In the genomic region with DNA sequence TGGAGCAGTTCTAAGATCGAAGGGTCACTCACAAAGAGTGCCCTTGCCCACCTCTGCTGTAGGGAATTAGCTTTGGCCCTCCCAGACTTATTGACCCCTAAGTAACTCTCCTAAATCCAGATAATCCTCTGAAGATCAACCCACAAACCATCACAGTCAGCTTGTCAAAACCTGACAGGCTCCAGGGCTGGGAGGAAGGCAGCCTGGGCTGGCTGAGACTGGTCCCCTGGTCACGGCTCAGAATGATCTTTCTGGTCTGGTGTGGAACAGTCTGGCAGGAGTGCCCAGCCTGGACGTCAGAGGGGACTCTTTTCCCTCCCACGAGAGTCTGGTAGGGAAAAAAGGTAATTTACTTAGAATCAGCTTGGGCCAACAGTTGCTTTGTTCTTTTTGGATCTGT, we compare ENCODE assay signal across 16 mouse cellular contexts.
DNase-seq lines count a peak whose midpoint lies in the region; ATAC-seq and TF ChIP-seq lines count a peak whose summit lies in the region.
"Had no signal": no experiment of that assay in that cellular context is flagged by ENCODE, and none has a peak within 500 bp of the region (broad histone marks: within the 10 kb centered on the region; RNA-seq: fewer than 3 reads in every experiment).

No protein-coding gene starts in this region.

- H3K27ac ChIP-seq in forebrain, embryonic 14.5 days (ENCODE audit: low read depth, low read length), result no peak overlapping the region
- no peak overlapping the region for H3K27ac ChIP-seq in forebrain, embryonic 15.5 days (replicated peaks)
- peak overlapping the region; percentile 11; the same call in 1 of the 2 replicates for H3K27ac ChIP-seq in kidney, postnatal 0 days
- peak overlapping the region; percentile 52 for H3K27ac ChIP-seq in embryonic facial prominence, embryonic 12.5 days
- H3K27ac ChIP-seq: liver, embryonic 12.5 days; lung, embryonic 15.5 days; neural tube, embryonic 13.5 days had no signal

- no peaks in the 10 kb centered on the region for H3K36me3 ChIP-seq in forebrain, embryonic 14.5 days (ENCODE audit: control insufficient read depth, insufficient read depth, low read length)
- no peaks in the 10 kb centered on the region for H3K36me3 ChIP-seq in forebrain, embryonic 15.5 days
- no peaks in the 10 kb centered on the region for H3K36me3 ChIP-seq in kidney, postnatal 0 days (ENCODE audit: insufficient read depth, low read length)
- H3K36me3 ChIP-seq in embryonic facial prominence, embryonic 12.5 days, result no peaks in the 10 kb centered on the region
- H3K36me3 ChIP-seq: liver, embryonic 12.5 days; lung, embryonic 15.5 days; neural tube, embryonic 13.5 days had no signal

- H3K27me3 ChIP-seq in forebrain, embryonic 14.5 days (replicated peaks; ENCODE audit: control insufficient read depth, insufficient read depth, low read length), result no peaks in the 10 kb centered on the region
- no peaks in the 10 kb centered on the region for H3K27me3 ChIP-seq in forebrain, embryonic 15.5 days
- no peaks in the 10 kb centered on the region for H3K27me3 ChIP-seq in kidney, postnatal 0 days (ENCODE audit: insufficient read depth, low read length)
- no peaks in the 10 kb centered on the region for H3K27me3 ChIP-seq in embryonic facial prominence, embryonic 12.5 days
- H3K27me3 ChIP-seq: liver, embryonic 12.5 days; lung, embryonic 15.5 days; neural tube, embryonic 13.5 days had no signal

- no peak for TF ChIP-seq CTCF in kidney, postnatal 0 days (IDR thresholded peaks at IDR 0.05; ENCODE audit: low read depth)

- H3K4me1 ChIP-seq in forebrain, embryonic 14.5 days (ENCODE audit: control insufficient read depth, insufficient read depth, low read length), result no peaks in the 10 kb centered on the region
- H3K4me1 ChIP-seq in forebrain, embryonic 15.5 days, result no peaks in the 10 kb centered on the region
- 0 out of 2 replicates have a peak, but pooled peaks cover 6% of the 10 kb centered on the region for H3K4me1 ChIP-seq in kidney, postnatal 0 days (replicated peaks; ENCODE audit: insufficient read depth, low read length)
- peaks cover 26% of the 10 kb centered on the region for H3K4me1 ChIP-seq in embryonic facial prominence, embryonic 12.5 days
- H3K4me1 ChIP-seq: liver, embryonic 12.5 days had no signal

- no peak overlapping the region for H3K4me2 ChIP-seq in forebrain, embryonic 14.5 days (ENCODE audit: low read length)
- no peak overlapping the region for H3K4me2 ChIP-seq in forebrain, embryonic 15.5 days (replicated peaks)
- no peak overlapping the region for H3K4me2 ChIP-seq in kidney, postnatal 0 days (ENCODE audit: low read length)
- H3K4me2 ChIP-seq in embryonic facial prominence, embryonic 12.5 days (replicated peaks), result no peak overlapping the region
- H3K4me2 ChIP-seq: liver, embryonic 12.5 days; lung, embryonic 15.5 days; neural tube, embryonic 13.5 days had no signal

- peak; percentile 12; the same call in 1 of the 2 replicates for ATAC-seq in forebrain, embryonic 14.5 days
- ATAC-seq in forebrain, embryonic 15.5 days (replicated peaks), result no peak
- no peak for ATAC-seq in kidney, postnatal 0 days (replicated peaks; ENCODE audit: low FRiP score, low read depth)
- peak; percentile 72 for ATAC-seq in embryonic facial prominence, embryonic 12.5 days (ENCODE audit: insufficient number of reproducible peaks, insufficient read depth, low FRiP score, low TSS enrichment)
- ATAC-seq: inflammation-experienced regulatory T-cells, adult 6 months; liver, embryonic 12.5 days had no signal

- no peak overlapping the region for H3K9ac ChIP-seq in forebrain, embryonic 14.5 days (ENCODE audit: low read length)
- no peak overlapping the region for H3K9ac ChIP-seq in forebrain, embryonic 15.5 days (replicated peaks)
- no peak overlapping the region for H3K9ac ChIP-seq in kidney, postnatal 0 days (ENCODE audit: low read depth, low read length)
- H3K9ac ChIP-seq in embryonic facial prominence, embryonic 12.5 days, result no peak overlapping the region
- H3K9ac ChIP-seq: liver, embryonic 12.5 days; lung, embryonic 15.5 days; neural tube, embryonic 13.5 days had no signal

- no peak for DNase-seq in forebrain, embryonic 14.5 days (ENCODE audit: low spot score)
- DNase-seq in kidney, postnatal 0 days (ENCODE audit: low spot score), result no peak
- DNase-seq in kidney, postnatal 25 days, result no peak
- DNase-seq in retina, embryonic 14.5 days (ENCODE audit: low spot score), result peak; percentile 39
- DNase-seq in lung, postnatal 14 days, result no peak
- no peak for DNase-seq in left cerebral cortex, adult 11 months (ENCODE audit: low spot score)
- DNase-seq: cerebellum, postnatal 14 days; kidney, postnatal 10 days; layer of hippocampus, adult 9-11 months; thymus, postnatal 4 days had no signal

- 7% methylated on average over 4 of the region's 4 CpGs for WGBS in forebrain, embryonic 14.5 days
- 14% methylated on average over 4 of the region's 4 CpGs for WGBS in forebrain, embryonic 15.5 days
- WGBS in kidney, postnatal 0 days, result 49% methylated on average over 4 of the region's 4 CpGs
- 29% methylated on average over 4 of the region's 4 CpGs for WGBS in embryonic facial prominence, embryonic 12.5 days

- no peaks in the 10 kb centered on the region for H3K9me3 ChIP-seq in forebrain, embryonic 14.5 days (replicated peaks; ENCODE audit: control insufficient read depth, low read length)
- no peaks in the 10 kb centered on the region for H3K9me3 ChIP-seq in forebrain, embryonic 15.5 days
- H3K9me3 ChIP-seq in kidney, postnatal 0 days (replicated peaks; ENCODE audit: low read length), result no peaks in the 10 kb centered on the region
- no peaks in the 10 kb centered on the region for H3K9me3 ChIP-seq in embryonic facial prominence, embryonic 12.5 days
- H3K9me3 ChIP-seq: lung, embryonic 15.5 days; neural tube, embryonic 13.5 days had no signal

- no peak overlapping the region for H3K4me3 ChIP-seq in forebrain, embryonic 14.5 days (ENCODE audit: low read depth, low read length)
- H3K4me3 ChIP-seq in forebrain, embryonic 15.5 days, result no peak overlapping the region
- H3K4me3 ChIP-seq in kidney, postnatal 0 days (replicated peaks; ENCODE audit: low read depth, low read length), result no peak overlapping the region
- H3K4me3 ChIP-seq in embryonic facial prominence, embryonic 12.5 days, result no peak overlapping the region
- H3K4me3 ChIP-seq: liver, embryonic 12.5 days; lung, embryonic 15.5 days; neural tube, embryonic 13.5 days had no signal

Comparison
In these comparisons a context has a peak if more than half of its experiments do, and no peak if none do; other contexts are left out.
1. ATAC-seq: peak in forebrain, embryonic 14.5 days (single experiment) and embryonic facial prominence, embryonic 12.5 days (single experiment); none in forebrain, embryonic 15.5 days (single experiment) and kidney, postnatal 0 days (single experiment).
2. H3K27ac ChIP-seq: peak in kidney, postnatal 0 days (single experiment) and embryonic facial prominence, embryonic 12.5 days (single experiment); none in forebrain, embryonic 14.5 days (single experiment) and forebrain, embryonic 15.5 days (single experiment).